Mouse (Mus musculus): ENCODE data around the gene Ccdc194.

Ccdc194 gene

DNA sequence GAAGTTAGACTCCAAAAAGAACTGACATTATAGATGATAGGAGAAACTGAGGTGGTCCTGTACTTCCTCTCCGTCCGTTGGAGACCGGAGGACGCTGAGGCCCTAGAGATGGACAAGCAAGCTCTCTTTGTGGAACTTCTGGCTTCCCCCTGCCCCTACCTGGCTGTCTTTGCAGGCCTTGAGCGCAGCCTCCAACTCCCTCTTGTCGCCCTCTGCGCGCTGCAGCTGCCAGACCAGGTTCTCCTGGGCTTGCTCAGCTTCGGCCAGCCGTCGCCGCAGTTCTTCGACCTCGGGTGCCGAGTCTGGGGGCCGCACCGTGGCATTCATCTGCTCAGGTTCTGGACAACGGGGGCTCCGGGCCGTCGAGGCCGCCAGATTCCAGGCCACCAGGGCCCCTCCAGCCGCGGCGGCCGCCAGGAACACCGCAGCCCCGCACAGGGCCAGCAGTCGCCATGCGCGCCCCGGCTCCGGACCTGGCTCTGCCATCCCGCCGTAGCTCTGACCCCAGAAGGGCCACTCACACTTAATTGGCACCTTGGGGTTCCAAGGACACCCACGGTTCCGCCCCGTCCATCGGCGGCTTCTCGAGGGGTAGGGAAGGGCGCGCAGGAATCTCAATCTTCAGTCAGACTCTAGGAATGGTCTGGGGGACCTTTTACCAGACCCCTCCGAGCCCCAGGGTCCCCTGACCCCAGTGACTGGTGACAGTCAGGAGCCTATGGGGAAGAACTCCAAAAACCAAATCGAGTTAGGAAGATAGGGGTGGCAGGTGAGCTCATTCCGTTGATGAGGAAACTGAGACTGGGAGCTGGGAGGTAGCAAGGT is at the start of gene Ccdc194:
TSS of gene Ccdc194 (minus strand) at position 486 of the 825 bp plus-strand sequence.
- in situ Hi-C loops (cut with MboI, MseI) = no loop called here

DNA sequence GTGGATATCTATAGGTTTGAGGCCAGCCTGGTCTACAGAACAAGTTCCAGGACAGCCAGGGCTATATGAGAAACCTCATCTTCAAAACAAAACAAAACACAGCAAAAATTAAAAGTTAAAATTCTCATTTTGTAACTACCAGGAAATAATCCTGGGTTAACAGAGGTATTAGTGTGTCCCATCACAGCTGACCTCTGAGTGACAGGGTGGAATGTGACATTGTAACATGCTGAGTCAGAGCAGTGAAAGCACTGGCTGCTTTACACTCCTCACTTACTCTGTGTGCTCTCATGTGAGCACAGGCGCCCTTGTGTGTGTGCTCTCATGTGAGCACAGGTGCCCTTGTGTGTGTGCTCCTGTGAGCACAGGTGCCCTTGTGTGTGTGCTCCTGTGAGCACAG is 49.5 kb upstream of the Ccdc194 start:
- in situ Hi-C loops (cut with MboI, MseI) = no loop called here

- in situ Hi-C loops (cut with MboI, MseI) = no loop called here
Measured at GRCm38 (mm10) chr8:71574426-71574825, 48.9 kb upstream of the Ccdc194 start.

GRCm38 (mm10) chr8:71572847-71573633 is 47.5 kb upstream of the Ccdc194 start:
- in situ Hi-C loops (cut with MboI, MseI) = no loop called here

GRCm38 (mm10) chr8:71572077-71572476 is 46.6 kb upstream of the Ccdc194 start:
- in situ Hi-C loops (cut with MboI, MseI) = no loop called here

DNA sequence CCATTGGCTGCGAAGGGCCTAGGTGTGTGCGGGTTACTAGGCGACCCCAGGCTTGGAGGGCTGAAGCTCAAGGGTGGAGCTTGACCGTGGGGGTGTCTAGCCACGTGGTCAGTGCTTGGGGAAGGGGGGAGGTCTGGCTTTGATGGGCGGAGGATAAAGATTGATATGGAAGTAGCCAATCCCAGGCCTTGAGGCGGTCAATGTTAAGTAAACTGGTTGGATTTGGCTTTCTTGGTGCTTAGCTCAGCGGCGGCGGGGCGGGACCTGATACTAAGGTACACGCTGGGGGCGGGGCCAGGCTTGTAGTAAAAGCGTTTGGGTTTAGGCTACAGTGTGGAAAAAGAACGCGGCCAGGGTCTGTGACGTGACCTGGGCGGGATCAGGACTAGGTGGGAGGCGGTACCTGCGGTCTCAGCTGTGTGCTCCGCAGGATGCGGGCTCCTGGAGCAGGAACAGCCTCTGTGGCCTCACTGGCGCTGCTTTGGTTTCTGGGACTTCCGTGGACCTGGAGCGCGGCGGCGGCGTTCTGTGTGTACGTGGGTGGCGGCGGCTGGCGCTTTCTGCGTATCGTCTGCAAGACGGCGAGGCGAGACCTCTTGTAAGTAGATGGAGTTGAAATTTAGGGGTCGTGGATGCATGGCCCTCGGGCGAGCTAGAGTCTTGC is 44.9 kb upstream of the Ccdc194 start:
- in situ Hi-C loops (cut with MboI, MseI) = no loop called here

DNA sequence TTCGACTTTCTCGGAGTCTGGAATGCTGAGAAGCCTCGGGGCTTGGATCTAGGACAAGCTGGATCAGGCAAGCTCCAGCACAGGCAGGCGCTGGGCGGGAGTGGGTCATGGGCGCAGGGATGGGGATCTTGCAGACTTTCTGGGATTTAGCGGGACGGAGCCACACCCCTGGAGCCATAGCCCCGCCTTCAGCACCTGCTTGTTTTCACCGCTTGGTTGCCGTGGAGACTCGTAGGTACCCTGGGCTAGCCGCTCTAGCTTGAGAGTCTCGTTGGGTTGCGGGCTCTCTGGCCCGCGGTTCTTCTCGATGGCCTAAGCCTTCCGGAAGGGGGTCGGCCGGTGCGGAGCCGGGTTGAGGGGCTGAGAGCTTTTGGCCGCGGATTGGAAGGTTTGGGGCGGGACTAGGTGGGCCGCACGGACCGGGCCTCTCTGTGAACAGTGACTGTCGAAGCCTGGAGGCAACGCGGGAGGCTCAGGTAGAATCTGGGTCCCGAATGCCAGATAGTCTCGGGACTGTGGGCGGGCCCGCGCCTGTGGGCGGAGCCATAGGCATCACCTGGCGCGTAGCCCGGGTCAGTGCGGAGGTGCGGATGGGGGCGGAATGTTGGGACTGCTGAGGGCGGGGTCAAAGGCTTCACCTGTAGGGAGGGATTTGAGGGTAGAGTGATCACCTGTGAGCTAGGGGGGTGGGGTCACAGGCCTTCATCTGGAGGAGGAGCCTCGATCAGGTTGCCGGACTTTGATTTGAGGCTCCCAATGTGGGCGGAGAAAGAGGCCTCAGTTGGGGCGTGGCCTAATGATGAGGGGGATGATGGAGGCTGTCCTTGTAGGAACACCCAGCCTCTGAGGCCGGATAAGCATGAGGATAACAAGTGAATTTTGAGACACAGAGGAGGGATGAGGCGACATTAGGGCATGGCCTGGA is 44.1 kb upstream of the Ccdc194 start:
- in situ Hi-C loops (cut with MboI, MseI) = loop anchor here (5.0 kb wide), 1 partner anchor 88 kb away; no protein-coding TSS in a partner anchor

DNA sequence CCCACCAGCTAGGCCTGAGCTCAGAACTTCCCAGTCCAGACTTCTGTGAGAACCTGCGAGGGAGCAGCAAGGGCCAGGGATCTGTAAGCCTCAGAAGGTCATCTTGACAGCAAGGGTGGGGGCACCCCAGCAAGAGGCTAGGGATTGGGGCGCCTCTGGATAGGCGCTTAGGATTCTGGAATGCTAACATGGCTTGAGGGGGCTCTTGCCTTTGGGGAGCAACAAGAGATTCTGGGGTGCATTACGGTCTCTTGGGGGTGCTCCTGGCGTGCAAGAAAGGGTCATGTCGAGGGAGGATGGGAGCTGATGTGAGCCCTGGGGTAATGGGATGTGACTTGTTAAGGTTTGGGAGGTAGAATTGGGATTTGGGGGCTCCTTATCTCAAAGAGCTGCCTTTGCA is 43.4 kb upstream of the Ccdc194 start:
- in situ Hi-C loops (cut with MboI, MseI) = loop anchor here (5.0 kb wide), 1 partner anchor 88 kb away; no protein-coding TSS in a partner anchor

DNA sequence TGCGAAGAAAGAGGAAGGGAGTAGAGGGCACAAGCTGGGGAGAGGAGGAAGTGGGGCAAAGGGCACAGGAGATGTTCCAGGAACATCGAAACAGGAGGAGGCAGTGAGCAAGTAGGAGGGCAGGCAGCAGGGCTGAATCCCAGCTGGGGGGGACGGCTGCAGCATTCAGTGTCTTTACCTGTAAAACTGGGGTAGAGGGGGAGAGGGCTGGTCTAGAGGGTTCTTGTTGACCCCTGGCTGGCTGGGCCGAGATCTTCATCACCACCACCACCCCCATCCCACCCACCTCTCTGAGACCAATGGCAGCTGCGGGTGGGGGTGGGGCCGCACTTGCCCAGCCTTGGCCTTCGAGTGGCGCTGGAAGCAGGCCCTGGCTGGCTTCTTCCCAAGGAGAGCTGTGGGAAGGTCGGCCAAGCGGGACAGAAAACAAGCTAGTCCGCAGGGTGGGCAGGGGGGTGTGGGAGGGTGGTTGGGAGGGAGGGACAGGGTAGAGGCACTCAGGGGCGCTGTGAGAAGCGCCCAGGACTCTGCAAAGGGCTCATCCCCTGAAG is 43.0 kb upstream of the Ccdc194 start, which contains the start of gene Slc27a1:
TSS of gene Slc27a1 (plus strand) at position 496 of the 551 bp plus-strand sequence.
- in situ Hi-C loops (cut with MboI, MseI) = loop anchor here (5.0 kb wide), 1 partner anchor 89 kb away; no protein-coding TSS in a partner anchor

DNA sequence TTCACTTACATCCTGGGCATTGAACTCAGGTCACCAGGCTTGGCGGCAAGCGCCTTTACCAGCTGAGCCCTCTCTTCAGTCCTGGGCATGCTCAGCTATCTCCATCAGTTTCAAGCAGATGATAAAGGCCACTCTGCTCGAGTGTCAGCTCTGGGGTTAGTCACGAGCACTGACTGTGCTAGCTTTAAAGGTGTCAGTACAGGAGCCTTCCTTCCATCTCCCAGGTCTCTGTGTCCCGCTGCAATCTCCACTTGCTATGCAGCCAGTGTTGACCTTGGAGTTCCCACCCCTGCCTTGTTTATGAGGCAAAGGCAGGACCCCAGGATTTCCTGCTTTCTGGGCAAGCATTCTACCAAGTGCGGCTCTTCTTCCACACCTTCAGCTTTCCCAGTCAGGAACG is 42.1 kb upstream of the Ccdc194 start:
- in situ Hi-C loops (cut with MboI, MseI) = loop anchor here (5.0 kb wide), 1 partner anchor 90 kb away; no protein-coding TSS in a partner anchor

DNA sequence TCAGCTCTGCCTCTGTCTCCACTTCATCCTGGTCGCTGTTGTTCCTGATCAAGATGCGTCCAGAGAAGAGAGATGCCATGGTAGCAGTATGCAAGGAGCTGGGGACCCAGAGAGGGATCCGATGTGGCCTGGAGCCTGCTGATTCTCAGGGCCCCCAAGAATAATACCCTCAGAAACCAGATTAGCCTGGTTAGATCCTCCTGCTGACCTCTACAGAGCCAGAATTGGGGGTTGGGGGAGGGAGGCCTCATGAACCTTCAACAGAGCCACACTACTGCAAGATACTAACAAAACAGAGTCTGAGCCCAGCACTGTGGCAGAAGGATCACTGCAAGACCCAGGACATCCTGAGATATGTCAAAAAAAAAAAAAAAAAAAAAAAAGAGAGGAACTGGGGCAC is 41.0 kb upstream of the Ccdc194 start, which contains the start of gene Nxnl1:
TSS of gene Nxnl1 (minus strand) at position 101 of the 400 bp plus-strand sequence.
- in situ Hi-C loops (cut with MboI, MseI) = loop anchor here (5.0 kb wide), 1 partner anchor 91 kb away; no protein-coding TSS in a partner anchor

GRCm38 (mm10) chr8:71563992-71564391 is 38.5 kb upstream of the Ccdc194 start:
- in situ Hi-C loops (cut with MboI, MseI) = loop anchor here (5.0 kb wide), 2 partner anchors 33 to 68 kb away; partner anchors contain the start of gene Fam129c

DNA sequence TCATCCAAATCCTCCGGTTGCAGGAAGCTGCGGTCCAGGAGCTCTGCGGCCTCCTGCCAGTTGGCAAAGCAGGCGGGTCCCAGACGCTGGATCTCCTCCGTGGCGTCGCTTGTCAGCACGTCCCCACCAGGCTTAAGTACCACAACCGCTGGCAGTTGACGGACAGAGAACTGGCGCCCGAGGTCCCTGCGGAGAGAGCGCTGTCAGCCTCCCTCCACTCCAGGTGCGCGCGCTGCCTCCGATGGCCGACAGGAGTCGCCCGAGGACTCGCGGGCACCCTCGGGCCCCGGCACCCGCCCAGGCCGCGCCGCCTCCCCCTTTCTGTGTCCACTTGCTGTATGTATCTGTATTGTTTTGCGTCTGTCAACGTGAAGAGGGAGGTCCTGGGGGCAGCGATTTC is 37.2 kb upstream of the Ccdc194 start:
- in situ Hi-C loops (cut with MboI, MseI) = loop anchor here (5.0 kb wide), 2 partner anchors 35 to 70 kb away; partner anchors contain the start of gene Fam129c

DNA sequence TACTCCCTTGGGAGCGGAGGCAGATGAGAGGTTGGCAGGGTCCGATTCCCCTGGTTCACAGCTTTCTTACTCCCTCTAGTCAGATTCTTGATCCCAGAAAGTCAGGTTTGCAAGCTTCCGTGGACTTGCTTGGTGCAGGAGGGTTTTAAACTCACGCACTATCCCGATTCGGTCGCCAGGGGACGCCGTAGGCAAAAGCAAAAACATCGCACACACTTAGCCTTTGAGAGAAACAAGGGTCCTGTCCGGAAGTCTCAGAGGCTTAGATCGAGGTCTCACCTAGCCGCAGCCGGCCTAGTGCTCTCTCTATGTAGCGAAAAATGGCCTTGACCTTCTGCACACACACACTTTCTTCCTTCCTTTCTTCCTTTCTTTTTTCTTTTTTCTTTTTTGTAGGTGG is 35.9 kb upstream of the Ccdc194 start:
- in situ Hi-C loops (cut with MboI, MseI) = loop anchor here (5.0 kb wide), 2 partner anchors 36 to 71 kb away; partner anchors contain the start of gene Fam129c

DNA sequence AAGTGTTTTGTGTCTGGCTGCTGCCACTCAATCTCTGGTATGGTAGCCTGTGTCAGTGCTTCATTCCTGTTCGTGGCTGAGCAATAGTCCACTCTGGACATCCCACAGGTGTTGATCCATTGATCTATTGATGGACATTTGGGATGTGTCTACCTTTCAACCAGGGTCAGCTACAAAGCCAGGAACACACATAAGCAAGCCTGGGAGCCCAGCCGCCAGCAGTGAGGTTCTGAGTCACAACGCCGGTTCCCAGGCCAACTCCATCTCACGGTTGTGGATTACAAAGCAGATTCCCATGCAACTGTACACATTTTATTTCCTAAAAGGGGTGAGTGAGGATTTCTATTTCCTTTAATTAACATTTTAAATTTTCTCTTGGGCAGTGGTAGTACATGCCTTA is 35.3 kb upstream of the Ccdc194 start:
- in situ Hi-C loops (cut with MboI, MseI) = loop anchor here (5.0 kb wide), 2 partner anchors 37 to 72 kb away; partner anchors contain the start of gene Fam129c

DNA sequence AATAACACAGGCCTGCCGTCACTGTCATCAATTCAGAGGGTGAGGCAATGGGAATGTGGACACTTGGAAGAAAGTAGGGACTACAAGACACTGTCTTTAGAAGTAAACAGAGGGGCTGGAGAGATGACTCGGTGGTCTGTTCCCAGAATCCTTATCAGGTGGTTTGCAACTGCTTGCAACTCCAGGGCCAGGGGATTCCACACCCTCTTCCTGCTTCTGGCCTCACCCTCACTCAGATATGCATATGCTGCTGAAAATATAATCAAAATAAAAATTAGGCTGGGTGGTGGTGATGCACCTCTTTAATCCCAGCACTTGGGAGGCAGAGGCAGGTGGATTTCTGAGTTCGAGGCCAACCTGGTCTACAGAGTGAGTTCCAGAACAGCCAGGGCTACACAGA is 34.6 kb upstream of the Ccdc194 start:
- in situ Hi-C loops (cut with MboI, MseI) = loop anchor here (5.0 kb wide), 2 partner anchors 37 to 72 kb away; partner anchors contain the start of gene Fam129c

DNA sequence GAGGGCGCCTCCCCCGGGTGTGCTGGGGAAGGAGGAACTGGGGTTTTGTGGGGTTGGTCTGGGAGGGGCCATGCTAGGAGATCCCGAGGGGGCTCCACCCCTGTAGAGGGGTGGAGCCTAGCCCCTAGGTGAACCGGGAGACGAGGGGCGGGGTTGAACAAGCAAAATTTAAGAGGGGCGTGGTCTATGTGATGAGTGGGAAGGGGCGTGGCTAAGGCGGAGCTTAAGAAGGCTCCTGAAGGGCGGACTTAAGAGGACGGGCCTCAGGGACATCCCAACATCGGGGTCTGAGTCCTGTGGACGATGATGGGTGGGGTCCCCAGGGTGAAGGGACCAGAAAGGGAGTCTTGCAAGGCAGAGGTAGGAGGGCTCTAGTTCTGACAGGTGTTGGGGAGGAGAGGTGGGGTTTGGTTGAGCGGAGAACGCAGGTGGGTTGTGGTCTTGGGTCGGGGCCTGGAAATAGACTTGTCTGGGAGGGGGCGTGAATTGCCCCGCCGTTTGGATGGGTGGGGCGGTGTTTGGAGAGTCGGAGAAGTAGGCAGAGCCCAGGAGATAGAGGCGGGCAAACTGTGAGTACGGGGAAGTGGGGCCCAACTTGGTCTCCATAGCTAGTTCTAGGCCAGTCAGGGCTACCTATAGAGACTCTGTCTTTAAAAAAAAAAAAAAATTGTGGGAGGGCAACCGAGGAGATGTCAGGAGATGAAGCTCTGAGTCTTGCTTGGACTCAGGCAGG is 33.6 kb upstream of the Ccdc194 start:
- in situ Hi-C loops (cut with MboI, MseI) = no loop called here

DNA sequence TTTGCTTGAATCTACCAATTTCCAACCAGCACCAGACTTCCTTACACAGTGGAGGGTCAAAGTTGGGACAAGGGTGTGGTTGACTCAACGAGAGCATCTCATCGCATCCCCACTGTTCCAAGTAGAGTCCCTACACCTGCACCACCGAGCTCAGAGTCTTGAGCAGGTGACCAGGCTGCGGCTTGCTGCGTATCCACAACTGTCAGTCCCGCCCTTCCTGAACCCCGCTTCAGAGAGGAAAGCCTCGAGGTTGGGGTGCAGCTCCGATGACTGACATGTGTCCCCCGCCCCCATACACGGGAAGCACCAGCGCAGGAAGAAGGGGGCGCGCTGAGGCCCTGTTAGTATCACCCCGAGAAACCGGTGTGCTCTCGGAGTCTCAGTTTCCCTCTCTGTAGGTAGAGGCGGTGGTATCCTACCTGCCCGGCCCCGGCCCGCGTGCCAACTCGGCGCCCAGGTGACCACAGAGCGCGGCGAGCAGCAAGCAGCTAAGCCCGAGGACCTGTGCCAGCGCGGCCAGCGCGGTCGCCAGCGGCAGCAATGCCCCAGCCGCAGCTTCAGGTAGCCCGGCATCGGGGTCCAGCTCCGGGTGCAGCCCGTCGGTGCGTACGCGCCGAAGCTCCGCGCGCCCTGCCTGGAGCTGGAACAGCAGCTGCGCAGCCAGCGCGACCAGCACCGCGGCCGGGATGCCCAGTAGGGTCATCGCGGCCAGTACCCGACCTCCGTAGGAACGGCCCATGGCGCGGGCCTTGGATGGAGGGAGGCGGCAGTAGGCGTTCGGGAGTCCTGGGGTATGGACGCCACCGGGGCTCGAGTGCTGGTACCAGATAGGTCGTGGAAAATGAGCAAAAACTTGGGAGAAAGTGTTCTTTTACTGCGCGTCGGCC is 32.8 kb upstream of the Ccdc194 start, which contains the start of gene Tmem221:
TSS of gene Tmem221 (minus strand) at position 801 of the 887 bp plus-strand sequence.
- in situ Hi-C loops (cut with MboI, MseI) = no loop called here

Measured in T-helper 2 cell (primary cell).